Mouse (Mus musculus): Measurements from ENCODE around the gene 0610009B22Rik.

- no peak for TF ChIP-seq POLR2A (IDR thresholded peaks at IDR 0.05; ENCODE audit: borderline replicate concordance, insufficient read depth, low read length)
- TF ChIP-seq CTCF (IDR thresholded peaks at IDR 0.05; ENCODE audit: borderline replicate concordance, insufficient read depth, low read depth, low read length) = peak; percentile 58
These were observed 52.4 kb downstream of the 0610009B22Rik start for GRCm38 (mm10) chr11:51636323-51636684.

Data from cerebellum, adult 2 months (tissue).